Mouse (Mus musculus) forebrain, embryonic 16.5 days (tissue): ENCODE data around the gene Trim38. TPM values are rescaled to one million over a fixed set of nuclear protein-coding genes. Genes with fewer than 3 reads are reported as not detected.
A peak's percentile ranks its signal among the peaks of the same experiment; 100 is the strongest.
"Not testable (repeated sequence)": the region's sequence is repeated elsewhere in the genome, so short reads cannot be mapped to it uniquely, and the experiment has no call there.

Experiments used
- ATAC-seq: fragments of 200-750 bp; cut with Nextera tagmentation; 2 replicates; pipeline ENCODE4 v1.8.0; 2017; ENCODE audit warnings: mild to moderate bottlenecking, moderate library complexity
- H3K27ac ChIP-seq: fragments of 300-500 bp; sonication (generic); 2 replicates; pipeline ENCODE4 v1.5.1; 2014; ENCODE audit warnings: low read length, control low read depth
- H3K27me3 ChIP-seq: fragments of 300-500 bp; sonication (generic); replicated peaks from 2 replicates; pipeline ENCODE4 v1.6.1; 2014; ENCODE audit warnings: low read length; ENCODE audit not compliant: control insufficient read depth, insufficient read depth
- H3K36me3 ChIP-seq: fragments of 300-500 bp; sonication (generic); 2 replicates; pipeline ENCODE4 v1.6.1; 2014; ENCODE audit not compliant: control insufficient read depth, insufficient read depth
- H3K4me1 ChIP-seq: fragments of 300-500 bp; sonication (generic); replicated peaks from 2 replicates; pipeline ENCODE4 v1.6.1; 2014; ENCODE audit warnings: low read length; ENCODE audit not compliant: control insufficient read depth, insufficient read depth
- H3K4me2 ChIP-seq: fragments of 300-500 bp; sonication (generic); 2 replicates; pipeline ENCODE4 v1.6.1; 2014; ENCODE audit warnings: mild to moderate bottlenecking, low read length, control low read depth
- H3K4me3 ChIP-seq: fragments of 300-500 bp; sonication (generic); replicated peaks from 2 replicates; pipeline ENCODE4 v1.5.1; 2014; ENCODE audit warnings: mild to moderate bottlenecking, low read length, control low read depth
- H3K9ac ChIP-seq: fragments of 300-500 bp; sonication (generic); replicated peaks from 2 replicates; pipeline ENCODE4 v1.6.1; 2014; ENCODE audit warnings: low read depth, low read length, control low read depth
- H3K9me3 ChIP-seq: fragments of 300-500 bp; sonication (generic); 2 replicates; pipeline ENCODE4 v1.6.1; 2016; ENCODE audit warnings: low read length; ENCODE audit not compliant: control insufficient read depth
- WGBS: fragments of 180-500 bp; shearing (Covaris S2); extraction: QIAGEN DNeasy Blood & Tissue Kit; methylation state at CpG from one replicate; pipeline ENCODE4 v1.1.7; 2014; 5-methylcytosine and 5-hydroxymethylcytosine counted together
- polyA plus RNA-seq: library from polyadenylated mRNA; unstranded; fragments of >200 nt; fragmentation: Nextera tagmentation; extraction: Ambion mirVana; gene quantifications from 2 replicates; pipeline ENCODE4 v1.2.1, GENCODE M21; 2015

Gene Trim38
- polyA plus RNA-seq, 1 experiment from 2014 or later, result not detected

DNA sequence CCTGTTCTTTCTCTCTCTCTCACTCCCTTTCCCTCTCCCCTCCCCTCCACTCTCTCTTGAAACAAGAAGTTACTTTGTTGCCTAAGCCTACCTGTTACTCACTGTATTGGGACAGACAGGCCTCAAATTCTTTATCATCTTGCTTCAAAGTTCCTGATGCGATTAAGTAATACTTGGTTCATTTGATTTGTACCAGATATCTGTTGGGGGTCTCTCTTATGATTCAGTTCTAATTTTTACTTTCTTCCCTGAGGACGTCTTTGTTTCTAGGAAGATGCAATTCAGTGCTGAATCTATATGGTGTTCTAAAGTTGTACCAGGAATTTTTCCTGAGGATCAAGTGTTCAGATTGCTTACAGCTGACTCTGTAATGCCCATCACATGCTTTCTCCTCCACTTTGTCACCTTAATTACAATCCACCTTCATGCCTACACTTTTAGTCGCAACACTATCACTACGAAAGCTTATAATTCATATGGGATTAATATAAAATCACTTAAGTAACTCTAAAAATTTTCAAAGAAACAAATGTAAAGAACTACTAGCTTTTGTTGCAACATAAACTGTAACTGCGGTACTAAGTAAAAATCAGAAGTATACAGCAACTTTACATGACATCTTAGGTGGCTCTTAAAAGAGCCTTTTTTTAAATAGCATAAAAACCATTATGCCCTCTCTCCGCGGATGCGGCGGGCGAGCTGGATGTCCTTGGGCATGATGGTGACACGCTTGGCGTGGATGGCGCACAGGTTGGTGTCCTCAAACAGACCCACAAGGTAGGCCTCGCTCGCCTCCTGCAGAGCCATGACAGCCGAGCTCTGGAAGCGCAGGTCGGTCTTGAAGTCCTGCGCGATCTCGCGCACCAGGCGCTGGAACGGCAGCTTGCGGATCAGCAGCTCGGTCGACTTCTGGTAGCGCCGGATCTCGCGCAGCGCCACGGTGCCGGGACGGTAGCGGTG lies 25.0 kb upstream of the Trim38 start:
- Histone ChIP-seq H3K4me1 (peaks cover 19% of the 10 kb centered on the region), H3K36me3 (no peaks in the 10 kb centered on the region), H3K4me3 (peak overlapping the region; percentile 22), H3K9me3 (no peaks in the 10 kb centered on the region), H3K4me2 (peak overlapping the region; percentile 84), H3K9ac (no peak overlapping the region), H3K27me3 (no peaks in the 10 kb centered on the region), H3K27ac (no peak overlapping the region)
- WGBS, result under 1% methylated on average over 18 of the region's 36 CpGs
- no peak for ATAC-seq

DNA sequence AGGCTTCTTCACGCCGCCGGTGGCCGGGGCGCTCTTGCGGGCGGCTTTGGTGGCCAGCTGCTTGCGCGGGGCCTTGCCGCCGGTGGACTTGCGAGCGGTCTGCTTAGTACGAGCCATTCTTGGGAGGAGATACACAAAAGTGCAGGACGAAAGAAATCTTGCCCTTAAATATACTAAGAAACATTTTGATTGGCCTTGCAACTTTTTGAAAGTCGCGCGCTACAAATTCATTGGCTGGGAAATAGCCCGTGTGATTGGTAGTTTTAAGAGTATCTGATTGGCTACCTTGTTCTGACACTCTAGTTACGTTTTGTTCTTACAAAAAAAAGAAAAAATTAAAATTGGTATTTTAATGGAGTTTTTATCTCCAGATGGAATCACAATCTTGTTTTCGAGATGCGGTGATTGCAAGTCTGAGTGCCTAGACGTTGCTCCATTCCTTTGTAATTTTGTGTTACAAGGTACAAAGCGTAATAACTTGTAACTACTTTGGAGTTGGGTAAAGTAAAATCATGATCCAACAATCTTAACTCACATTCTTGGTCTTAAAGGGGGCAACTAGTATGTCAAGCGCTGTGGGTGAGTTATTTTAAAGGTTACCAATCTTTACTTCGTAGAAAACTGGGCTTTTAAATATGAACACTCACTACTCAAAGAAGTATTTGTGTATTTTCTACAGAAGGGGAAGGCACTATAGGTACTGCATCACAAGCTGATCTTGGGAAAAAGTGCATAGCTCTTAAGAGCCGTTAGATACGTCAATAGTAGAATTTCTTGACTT lies 24.1 kb upstream of the Trim38 start, which contains the start of gene Hist1h3c:
Gene Hist1h3c, minus strand, starts transcription at position 222 of the 781 bp plus-strand sequence.
- Histone ChIP-seq H3K9ac (peak within 1 kb of the TSS; percentile 56), H3K4me1 (peaks cover 13% of the 10 kb centered on the region), H3K4me3 (peak within 1 kb of the TSS; percentile 46), H3K36me3 (no peaks in the 10 kb centered on the region), H3K27me3 (no peaks in the 10 kb centered on the region), H3K4me2 (peak within 1 kb of the TSS; percentile 84), H3K27ac (peak within 1 kb of the TSS; percentile 96), H3K9me3 (no peaks in the 10 kb centered on the region)
- under 1% methylated on average over 24 of the region's 28 CpGs for WGBS
- ATAC-seq, result peak; percentile 58

DNA sequence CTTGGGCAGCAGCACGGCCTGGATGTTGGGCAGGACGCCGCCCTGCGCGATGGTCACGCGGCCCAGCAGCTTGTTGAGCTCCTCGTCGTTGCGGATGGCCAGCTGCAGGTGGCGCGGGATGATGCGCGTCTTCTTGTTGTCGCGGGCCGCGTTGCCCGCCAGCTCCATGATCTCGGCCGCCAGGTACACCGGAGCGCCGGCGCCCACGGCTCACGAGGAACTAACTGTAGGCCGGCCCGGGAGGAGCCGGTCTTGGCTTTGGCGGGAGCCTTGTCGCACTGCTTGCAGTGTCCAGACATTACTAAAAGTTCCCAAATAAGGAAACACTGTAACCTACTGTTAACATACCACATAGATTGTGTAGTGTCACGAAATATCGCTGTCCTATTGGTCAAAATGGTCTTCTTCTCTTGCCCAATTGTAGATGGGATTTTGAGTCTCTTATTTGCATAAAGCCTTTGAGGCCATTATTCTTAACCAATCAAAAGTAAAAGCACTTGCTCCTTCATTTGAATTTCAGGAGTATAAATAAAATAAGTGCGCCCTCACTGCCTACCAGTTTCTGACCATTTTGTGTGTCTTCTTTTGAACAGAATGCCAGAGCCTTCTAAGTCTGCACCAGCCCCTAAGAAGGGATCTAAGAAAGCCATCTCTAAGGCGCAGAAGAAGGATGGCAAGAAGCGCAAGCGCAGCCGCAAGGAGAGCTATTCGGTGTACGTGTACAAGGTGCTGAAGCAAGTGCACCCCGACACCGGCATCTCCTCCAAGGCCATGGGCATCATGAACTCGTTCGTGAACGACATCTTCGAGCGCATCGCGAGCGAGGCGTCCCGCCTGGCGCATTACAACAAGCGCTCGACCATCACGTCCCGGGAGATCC lies 23.3 kb upstream of the Trim38 start, which contains the start of gene Hist1h2bb:
Gene Hist1h2bb, plus strand, starts transcription at position 534 of the 880 bp plus-strand sequence.
- not testable (repeated sequence) for H3K4me1 ChIP-seq, H3K27me3 ChIP-seq, H3K36me3 ChIP-seq, H3K9me3 ChIP-seq
- Histone ChIP-seq H3K4me3 (peak within 1 kb of the TSS; percentile 46), H3K9ac (peak within 1 kb of the TSS; percentile 56), H3K27ac (peak within 1 kb of the TSS; percentile 96), H3K4me2 (peak within 1 kb of the TSS; percentile 84)
- under 1% methylated on average over 38 of the region's 58 CpGs for WGBS
- peak; percentile 92 for ATAC-seq

DNA sequence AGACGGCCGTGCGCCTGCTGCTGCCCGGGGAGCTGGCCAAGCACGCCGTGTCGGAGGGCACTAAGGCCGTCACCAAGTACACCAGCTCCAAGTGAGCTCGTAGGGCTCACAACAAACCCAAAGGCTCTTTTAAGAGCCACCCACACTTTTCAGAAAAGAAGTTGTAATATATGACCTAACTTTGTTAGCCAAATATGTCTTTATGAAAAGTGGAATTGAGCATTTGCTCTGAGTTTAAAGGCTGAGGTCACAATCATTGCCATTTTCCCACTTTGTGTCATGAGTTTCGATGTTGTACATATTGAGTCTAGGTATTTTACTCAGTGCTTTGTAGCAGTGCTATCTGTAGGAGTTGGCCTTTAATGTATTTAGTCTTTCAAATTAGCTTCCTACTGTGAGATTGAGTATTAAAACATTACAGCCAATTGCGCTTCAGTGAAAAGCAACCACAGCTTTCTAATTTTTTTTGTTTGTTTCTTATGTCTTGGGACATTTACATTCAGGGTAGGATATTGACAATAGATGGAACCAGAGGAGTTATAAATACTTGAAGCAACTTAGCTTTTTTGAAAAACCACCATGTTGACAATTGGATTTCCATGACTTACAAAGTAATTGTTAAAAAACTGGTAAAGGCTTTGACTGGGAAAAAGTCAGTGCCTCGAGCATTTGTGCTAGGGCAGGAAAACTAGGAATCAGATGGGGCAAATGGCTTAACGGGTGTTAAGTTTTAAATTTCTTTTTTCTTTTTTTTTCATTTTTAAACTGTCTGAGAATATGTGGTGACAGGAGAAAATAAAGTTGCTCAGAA lies 22.4 kb upstream of the Trim38 start:
- H3K4me3 ChIP-seq, result peak overlapping the region; percentile 46
- peaks cover 12% of the 10 kb centered on the region for H3K4me1 ChIP-seq
- 2% methylated on average over 10 of the region's 13 CpGs for WGBS
- peak overlapping the region; percentile 84 for H3K4me2 ChIP-seq
- no peak for ATAC-seq
- H3K9me3 ChIP-seq, result no peaks in the 10 kb centered on the region
- H3K9ac ChIP-seq, result peak overlapping the region; percentile 49
- no peaks in the 10 kb centered on the region for H3K27me3 ChIP-seq
- peak overlapping the region; percentile 96 for H3K27ac ChIP-seq
- H3K36me3 ChIP-seq, result no peaks in the 10 kb centered on the region

DNA sequence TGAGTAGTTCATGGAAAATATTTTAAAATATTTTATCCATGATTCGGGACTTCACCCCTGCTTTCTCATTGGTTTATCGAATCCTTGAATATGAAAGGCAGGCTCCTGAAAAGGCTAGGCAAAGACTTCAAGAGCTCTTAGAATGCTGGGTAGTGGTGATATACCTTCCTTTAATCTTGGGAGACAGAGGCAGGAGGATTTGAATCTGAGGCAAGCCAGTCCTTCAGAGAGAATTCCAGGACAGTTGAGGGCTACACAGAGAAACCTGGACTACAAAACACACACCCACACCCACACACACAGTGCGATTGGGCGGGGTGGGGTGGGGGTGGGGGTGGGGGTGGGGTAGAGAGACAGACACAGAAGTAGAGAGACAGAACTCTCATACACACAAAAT lies 21.8 kb upstream of the Trim38 start:
- H3K36me3 ChIP-seq, result no peaks in the 10 kb centered on the region
- H3K4me2 ChIP-seq, result peak overlapping the region; percentile 17
- peak overlapping the region; percentile 75 for H3K27ac ChIP-seq
- H3K9ac ChIP-seq, result no peak overlapping the region
- H3K27me3 ChIP-seq, result no peaks in the 10 kb centered on the region
- no peaks in the 10 kb centered on the region for H3K9me3 ChIP-seq
- peaks cover 14% of the 10 kb centered on the region for H3K4me1 ChIP-seq
- no peak overlapping the region for H3K4me3 ChIP-seq
- 9% methylated on average over 4 of the region's 4 CpGs for WGBS
- ATAC-seq, result no peak

DNA sequence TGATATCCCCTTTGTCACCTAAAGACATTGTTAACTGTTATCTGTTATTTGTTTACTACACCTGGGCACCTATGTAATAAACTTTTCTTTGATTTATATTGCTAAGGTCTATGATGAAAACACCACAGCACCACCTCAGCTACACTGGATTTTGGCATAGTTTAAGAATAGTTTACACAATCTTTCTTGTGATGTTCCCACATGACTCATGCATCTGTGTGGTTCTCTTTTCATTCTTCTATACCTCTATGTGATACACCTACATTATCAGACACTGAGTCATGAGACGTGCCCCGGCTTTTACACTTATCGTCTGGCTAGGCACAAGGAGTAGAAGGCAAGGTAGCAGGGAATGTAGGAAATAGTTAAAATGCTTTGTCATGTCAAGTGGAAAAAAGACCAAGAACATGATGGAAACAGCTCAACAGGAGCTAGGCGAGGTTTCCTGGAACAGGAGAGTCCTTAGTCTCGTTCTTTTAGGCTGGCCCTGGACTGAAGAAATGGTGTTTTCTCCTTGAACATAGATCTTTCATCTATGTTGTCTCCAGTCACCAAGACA lies 20.1 kb upstream of the Trim38 start:
- H3K4me2 ChIP-seq, result no peak overlapping the region
- H3K9me3 ChIP-seq, result no peaks in the 10 kb centered on the region
- peaks cover 14% of the 10 kb centered on the region for H3K4me1 ChIP-seq
- ATAC-seq, result no peak
- H3K9ac ChIP-seq, result no peak overlapping the region
- H3K27me3 ChIP-seq, result no peaks in the 10 kb centered on the region
- H3K27ac ChIP-seq, result no peak overlapping the region
- WGBS, result 95% methylated on average over 5 of the region's 5 CpGs
- H3K4me3 ChIP-seq, result no peak overlapping the region
- H3K36me3 ChIP-seq, result no peaks in the 10 kb centered on the region

DNA sequence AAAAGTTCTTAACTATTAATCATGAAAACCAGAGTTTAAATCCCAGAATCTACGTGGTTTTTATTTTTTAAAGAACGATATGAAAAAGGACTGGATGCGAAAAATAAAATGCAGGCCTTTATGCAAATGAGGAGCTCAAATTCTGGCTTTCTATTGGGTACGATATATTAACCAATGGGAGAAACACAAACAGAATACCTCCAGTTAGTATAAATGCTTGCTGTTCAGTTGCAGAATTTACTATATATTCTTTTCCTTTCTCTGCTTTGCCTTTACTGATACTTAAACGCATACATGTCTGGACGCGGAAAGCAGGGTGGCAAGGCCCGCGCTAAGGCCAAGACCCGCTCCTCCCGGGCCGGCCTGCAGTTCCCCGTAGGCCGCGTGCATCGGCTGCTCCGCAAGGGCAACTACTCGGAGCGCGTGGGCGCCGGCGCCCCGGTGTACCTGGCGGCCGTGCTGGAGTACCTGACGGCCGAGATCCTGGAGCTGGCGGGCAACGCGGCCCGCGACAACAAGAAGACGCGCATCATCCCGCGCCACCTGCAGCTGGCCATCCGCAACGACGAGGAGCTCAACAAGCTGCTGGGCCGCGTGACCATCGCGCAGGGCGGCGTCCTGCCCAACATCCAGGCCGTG lies 18.8 kb upstream of the Trim38 start, which contains the start of gene Hist1h2ab:
Gene Hist1h2ab, plus strand, starts transcription at position 288 of the 639 bp plus-strand sequence.
- peak within 1 kb of the TSS; percentile 51 for H3K4me3 ChIP-seq
- peak; percentile 50 for ATAC-seq
- not testable (repeated sequence) for H3K27me3 ChIP-seq, H3K36me3 ChIP-seq, H3K9me3 ChIP-seq
- WGBS, result under 1% methylated on average over 21 of the region's 47 CpGs
- peak within 1 kb of the TSS; percentile 74 for H3K4me2 ChIP-seq
- peak within 1 kb of the TSS; percentile 57 for H3K9ac ChIP-seq
- H3K27ac ChIP-seq, result peak within 1 kb of the TSS; percentile 96
- H3K4me1 ChIP-seq, result peaks cover 14% of the 10 kb centered on the region
